Mouse (Mus musculus) ES-CJ7 (cell line): ENCODE data around the gene Ier3.
A peak's percentile ranks its signal among the peaks of the same experiment; 100 is the strongest.

Experiments
- DNase-seq: peaks from one replicate; pipeline ENCODE4 v3.0.0; 2011; ENCODE audit warnings: low read depth, low spot score

Ier3 gene

GRCm38 (mm10) chr17:35866911-35867890 lies 45.7 kb downstream of the Ier3 start:
- DNase-seq = peak; percentile 61

- no peak for DNase-seq
These were observed 46.8 kb downstream of the Ier3 start for GRCm38 (mm10) chr17:35868165-35868820.

GRCm38 (mm10) chr17:35868961-35869345 lies 47.5 kb downstream of the Ier3 start:
- DNase-seq = no peak

DNA sequence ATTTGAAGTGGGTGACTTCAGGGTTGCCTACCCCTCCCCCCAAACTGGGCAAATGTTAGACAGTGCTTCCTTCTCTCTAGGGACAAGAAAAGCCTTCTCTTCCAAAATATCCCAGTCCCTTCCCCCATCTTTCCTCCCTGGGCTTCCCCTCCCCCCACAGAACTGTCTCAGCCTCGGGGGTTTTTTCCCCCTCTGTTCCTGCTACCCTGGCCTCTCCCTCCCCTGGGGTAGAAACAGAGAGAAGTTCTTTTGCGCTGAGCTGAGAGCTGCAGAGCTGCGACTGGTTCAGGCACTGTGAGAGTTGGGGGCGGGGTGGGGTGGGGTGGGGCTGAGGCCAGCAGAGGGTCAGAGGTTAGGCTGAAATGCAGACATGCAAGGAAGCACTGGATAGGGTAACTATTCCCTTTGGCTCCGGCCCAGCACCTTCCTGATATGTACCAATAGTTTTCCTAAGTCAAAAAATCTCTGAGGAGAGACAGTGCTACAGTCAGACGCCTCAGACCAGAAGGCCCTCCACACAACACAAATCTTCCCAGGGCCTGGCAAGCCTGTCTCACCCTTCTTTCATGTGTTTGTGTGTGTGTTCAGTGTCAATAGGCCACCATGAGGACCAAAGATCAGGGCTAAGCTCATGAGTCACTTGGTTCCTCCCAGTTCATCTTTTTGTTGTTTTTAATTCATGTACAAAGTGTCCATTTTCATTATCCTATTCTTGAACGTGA lies 48.0 kb downstream of the Ier3 start:
- DNase-seq = peak; percentile 95

GRCm38 (mm10) chr17:35870151-35870883 lies 48.8 kb downstream of the Ier3 start:
- DNase-seq = peak; percentile 86

GRCm38 (mm10) chr17:35870884-35871696 lies 49.6 kb downstream of the Ier3 start:
- peak; percentile 81 for DNase-seq
